Mouse (Mus musculus) left cerebral cortex, postnatal 14 days (tissue): ENCODE measurements at regions not wholly inside any gene's neighbourhood (a gene's known extent, or its start where the extent isn't known, plus 50 kb on each side); places are given as distances from the start of the nearest gene placed in this dataset.

ENCODE experiments used
- DNase-seq, 2 experiments: peaks; one replicate each; pipeline ENCODE4 v3.0.0; 2021 to 2022; ENCODE audit warnings: low spot score in 2 of 2, mixed read lengths in 1 of 2
- intact Hi-C: fragments of 180-260 bp; cut with DNase I; formaldehyde crosslinking; loops from one replicate; pipeline ENCODE4 v1.15.1; 2025

DNA sequence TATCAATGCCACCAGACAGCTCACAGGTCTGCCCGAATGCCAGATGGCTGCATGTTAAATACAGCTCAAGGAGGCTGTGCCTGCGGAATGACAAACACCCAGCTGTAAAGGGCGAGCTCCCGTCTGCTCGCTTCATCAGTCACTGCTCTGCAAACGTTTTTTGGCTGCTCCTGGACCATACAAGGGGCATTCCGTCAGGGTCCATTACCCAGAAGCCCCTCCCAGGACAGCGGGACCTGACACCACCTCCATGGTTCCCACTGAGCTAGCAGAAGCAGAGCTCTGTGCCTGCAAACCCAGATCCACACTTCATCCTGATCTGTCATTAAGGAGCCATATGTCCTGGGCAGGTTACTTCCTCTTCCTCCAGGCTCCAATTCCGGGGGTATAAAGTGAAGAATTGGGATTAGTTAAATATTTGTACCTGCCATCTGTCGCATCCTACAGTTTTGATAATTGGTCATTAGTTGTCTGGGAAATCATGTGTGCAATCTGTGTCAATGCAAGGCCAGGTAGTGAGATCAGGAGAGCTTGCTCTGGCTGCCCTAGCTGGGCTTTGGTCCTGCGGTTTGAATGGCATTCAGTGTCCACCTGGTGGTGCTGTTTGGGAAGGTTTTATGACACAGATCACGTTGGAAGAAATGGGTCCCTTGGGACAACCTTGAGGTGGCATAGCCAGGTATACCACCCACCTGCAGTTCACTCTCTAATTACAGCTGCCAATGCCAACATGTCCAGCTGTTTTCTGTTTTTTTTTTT is 89.9 kb upstream of the Agap1 start:
- intact Hi-C loops = no loop called here

DNA sequence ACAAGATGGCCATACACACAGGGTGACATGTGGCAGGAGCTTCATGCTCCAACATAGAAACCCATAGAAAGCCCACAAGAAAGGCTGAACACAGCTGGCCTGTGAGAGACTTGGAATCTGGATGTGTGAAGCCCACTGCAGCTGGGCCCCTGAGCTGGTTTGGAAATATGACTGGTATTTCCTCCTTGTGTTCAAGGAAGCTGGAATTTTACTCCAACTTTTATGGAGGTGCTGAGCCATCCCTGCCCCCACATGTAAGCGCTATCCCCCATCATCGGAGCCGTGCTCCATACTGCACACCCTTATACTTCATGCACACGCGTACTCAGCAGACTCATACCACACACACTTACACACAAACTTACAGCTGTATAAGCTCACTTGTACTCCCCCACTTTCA is 87.7 kb upstream of the Agap1 start:
- DNase-seq = no peak
- intact Hi-C loops = no loop called here

More for the DNA sequence above, 89.9 kb upstream of the Agap1 start:
- no peak for DNase-seq

DNA sequence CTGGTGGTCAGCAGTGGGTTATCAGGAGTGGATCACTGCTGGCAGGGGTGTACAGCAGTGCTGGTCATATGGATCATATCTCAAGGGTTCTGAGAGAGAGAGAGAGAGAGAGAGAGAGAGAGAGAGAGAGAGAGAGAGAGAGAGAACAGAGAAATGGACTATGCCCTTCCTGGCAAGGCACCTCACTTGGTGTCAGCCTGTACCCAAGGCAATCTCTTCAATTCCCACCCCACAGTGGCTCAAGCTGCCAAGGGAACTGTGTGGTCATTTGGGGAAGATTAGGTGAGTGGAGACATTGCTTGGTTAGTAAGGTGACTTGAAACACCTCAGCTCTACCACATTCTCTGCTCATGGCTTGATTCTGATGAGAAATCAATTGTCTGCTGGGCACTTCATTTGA is 80.8 kb upstream of the Agap1 start:
- no peak for DNase-seq
- intact Hi-C loops = no loop called here

DNA sequence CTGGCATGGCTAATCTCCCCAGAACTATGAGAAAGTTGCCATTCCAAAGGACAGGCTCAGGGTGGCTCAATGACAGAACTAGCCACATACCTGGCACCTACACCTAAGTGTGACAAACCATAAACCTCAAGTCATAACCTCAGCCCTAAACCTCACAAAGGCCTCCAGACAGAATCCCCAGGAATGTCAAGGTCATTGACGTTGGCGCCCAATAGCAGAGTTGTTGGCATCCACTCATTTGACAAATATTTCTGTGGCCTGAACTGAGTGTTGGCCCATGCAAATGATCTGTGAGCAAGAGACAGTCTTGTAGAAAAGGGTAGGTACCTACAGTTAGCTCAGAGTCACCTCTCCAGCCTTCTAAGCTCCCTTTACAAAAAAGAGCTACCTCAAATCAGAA is 80.3 kb upstream of the Agap1 start:
- intact Hi-C loops = no loop called here
- no peak for DNase-seq

DNA sequence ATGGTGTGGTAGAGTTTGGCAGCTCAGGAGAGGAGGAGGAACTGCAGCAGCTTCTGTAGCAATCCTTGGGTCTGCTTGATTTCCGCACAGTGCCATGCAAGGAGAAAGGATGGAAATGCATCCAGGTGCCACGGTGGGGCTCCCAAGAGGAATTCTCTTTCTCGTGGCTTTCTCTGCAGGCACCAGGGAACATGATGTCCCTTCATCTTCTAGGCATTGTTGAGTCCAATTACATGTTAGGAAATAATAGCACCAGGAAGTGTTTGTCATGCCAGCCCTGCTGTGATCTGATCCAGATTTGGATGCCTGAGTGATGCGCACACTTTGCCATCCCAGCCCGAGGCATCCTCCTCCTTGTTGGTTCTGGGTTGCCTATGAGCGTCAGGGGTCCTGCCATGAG is 72.6 kb upstream of the Agap1 start:
- DNase-seq = no peak
- intact Hi-C loops = no loop called here

DNA sequence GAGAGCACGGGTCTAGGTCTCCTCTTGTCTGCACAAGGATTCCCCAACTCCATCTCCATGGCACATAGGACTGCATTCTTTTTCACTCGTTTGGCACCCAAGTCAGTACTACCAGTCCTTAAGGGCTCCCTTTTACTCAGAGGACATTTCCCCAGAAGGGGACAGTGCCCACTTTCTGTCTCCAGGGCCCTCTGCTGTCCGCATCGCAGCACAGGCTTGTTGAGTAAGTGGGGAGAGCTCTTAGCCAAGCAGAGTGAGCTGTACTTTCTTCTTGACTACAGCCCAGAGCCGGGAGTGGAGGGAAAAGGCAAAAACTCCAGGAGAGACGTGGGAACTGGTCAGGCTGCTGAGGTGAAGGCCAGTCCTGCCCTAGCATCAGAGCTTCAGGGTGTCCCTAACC is 69.5 kb upstream of the Agap1 start:
- intact Hi-C loops = no loop called here
- no peak for DNase-seq

DNA sequence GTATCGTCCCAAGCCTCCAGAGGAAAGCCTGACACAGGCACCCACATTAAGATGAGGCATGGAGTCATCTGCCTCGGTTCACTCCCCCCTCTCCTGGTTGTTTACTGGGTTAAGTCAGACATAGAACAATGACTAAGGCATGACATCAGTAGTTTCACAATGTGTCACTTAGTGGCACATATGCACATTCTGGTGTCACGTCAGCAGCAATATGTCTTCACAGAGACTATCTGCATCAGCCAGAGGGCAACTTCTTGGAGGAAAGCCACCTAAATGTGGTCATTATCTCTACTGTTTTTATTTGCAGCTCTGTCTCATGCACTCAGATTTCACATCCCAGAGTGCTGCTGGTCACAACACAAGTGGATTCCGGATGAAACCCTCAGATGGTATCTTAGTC is 61.9 kb upstream of the Agap1 start:
- no peak for DNase-seq
- intact Hi-C loops = no loop called here

DNA sequence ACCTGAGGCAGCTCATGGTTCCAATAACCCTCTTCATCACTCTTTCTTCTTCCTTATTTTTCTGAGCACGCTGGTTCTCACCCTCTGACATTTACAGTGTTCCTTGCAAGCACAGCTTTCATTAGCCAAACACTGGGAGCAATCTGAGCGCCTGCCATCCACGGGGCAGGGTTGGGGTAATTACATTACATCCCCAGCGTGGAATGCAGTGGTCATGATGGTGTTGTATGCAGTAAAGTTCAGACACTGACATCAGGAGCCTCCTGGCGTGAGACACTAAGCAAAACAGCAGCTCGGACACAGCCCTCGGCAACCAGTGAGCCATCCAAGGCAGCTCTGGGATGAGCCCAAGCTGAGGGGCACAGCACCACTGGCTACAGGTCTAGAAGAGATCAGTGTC is 60.1 kb upstream of the Agap1 start:
- intact Hi-C loops = no loop called here
- DNase-seq = no peak

DNA sequence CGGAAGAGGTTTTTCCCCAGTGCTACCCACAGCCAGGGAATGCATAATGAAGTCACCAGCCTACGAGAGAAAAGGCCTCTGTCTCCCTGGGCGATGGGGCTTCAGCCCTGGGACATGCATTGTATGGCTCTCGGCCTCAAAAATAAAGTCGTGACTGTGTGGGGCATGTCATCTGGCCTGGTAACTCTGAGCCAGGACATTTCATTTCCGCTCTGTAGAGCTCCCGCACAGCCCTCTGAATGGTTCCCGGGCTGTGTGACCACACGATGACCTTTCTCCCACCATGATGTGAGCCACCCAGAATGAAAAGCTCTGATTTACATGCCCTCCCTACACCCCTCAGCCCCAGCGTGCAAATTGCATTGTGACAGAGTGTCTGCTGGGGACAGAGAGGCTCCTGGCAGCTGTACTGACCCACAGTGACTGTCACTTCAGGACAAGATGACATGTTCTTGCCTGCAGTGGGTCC is 53.8 kb upstream of the Agap1 start:
- peak; percentile 24 to 48 for DNase-seq
- intact Hi-C loops = no loop called here

DNA sequence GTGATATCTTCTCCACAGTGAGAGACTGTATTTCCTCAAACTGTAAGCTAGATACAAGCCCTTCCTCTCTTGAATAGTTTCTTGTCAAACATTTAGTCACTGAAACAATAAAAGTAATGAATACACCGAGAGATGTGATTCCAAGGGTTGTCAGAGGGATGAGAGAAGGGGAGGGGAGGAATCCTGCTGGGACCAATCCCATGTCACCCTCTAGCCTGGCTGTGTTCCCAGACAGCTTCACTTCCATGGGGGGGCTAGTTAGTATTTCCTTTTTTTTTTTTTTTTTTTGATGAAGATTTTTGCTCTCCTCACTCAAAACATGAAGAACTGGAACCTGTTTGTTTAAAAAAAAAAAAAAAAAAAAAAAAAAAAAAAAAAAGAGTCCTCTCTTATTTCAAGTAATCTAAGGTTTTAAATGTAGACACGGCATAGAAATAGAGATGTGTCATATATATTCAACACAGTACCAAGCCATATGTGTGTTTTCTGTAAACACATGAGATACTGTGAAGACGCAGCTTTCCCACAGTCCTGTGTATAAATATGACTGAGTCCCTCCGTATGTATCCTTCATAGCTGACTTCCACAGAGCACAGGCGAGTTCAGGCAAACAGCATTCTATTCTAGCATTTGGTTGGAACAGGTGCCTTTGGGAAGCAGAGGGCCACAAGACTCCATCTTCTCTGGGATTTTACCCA is 51.9 kb upstream of the Agap1 start:
- peak in 1 of 2 experiments; percentile 22 for DNase-seq
- intact Hi-C loops = no loop called here

DNA sequence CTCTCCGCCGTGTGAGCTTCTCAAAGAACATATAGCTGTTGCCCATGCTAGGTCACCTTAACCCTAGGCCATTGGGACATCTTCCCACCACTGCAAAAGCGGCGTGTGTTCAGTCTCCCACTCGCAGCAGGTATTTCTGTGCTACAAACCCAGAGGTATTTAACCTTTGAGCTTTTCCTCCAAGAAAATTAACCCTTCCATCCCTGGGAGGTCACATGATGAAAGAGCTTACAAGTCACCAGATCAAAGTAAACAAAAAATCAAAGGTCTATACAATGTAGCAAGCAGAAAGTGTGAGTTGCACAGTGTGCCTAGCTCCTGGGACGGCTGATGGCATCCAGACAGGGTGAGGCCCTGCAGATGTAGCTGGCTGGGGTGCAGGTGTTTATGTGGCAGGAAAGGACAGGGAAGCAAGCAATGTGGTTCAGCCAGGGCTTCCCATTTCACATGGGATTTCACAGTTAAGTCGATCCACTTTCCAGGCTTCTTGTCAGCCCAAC is 51.0 kb upstream of the Agap1 start:
- intact Hi-C loops = no loop called here
- DNase-seq = no peak
